Mouse (Mus musculus): Measurements from ENCODE around the gene Grin2a. TPM values are rescaled to one million over a fixed set of nuclear protein-coding genes. Genes with fewer than 3 reads are reported as not detected.
"Not testable (repeated sequence)": the region's sequence is repeated elsewhere in the genome, so short reads cannot be mapped to it uniquely, and the experiment has no call there.

Gene Grin2a
- polyA plus RNA-seq, 1 experiment = 4.2 TPM

- no peak overlapping the region for H3K27ac ChIP-seq (ENCODE audit: insufficient read depth, low read depth, low read length)
- WGBS = 66% methylated on average over 2 of the region's 2 CpGs
- H3K27me3 ChIP-seq (ENCODE audit: control insufficient read depth, insufficient read depth, low read length) = no peaks in the 10 kb centered on the region
- no peaks in the 10 kb centered on the region for H3K4me1 ChIP-seq (ENCODE audit: control insufficient read depth, insufficient read depth, insufficient read length, low read length)
- H3K4me3 ChIP-seq (ENCODE audit: low read depth, low read length) = no peak overlapping the region
- H3K36me3 ChIP-seq (ENCODE audit: control insufficient read depth, insufficient read depth, low read length) = no peaks in the 10 kb centered on the region
- no peak for TF ChIP-seq POLR2A (IDR thresholded peaks at IDR 0.05; ENCODE audit: low read depth, low read length)
- TF ChIP-seq CTCF (IDR thresholded peaks at IDR 0.05; ENCODE audit: extremely low read depth, insufficient read length, insufficient replicate concordance, low read depth, low read length) = no peak
Observed at GRCm38 (mm10) chr16:9617215-9617614, 378.1 kb downstream of the Grin2a start.

- Histone ChIP-seq H3K27me3 (ENCODE audit: control insufficient read depth, insufficient read depth, low read length) (no peaks in the 10 kb centered on the region), H3K36me3 (ENCODE audit: control insufficient read depth, insufficient read depth, low read length) (no peaks in the 10 kb centered on the region), H3K4me1 (ENCODE audit: control insufficient read depth, insufficient read depth, insufficient read length, low read length) (no peaks in the 10 kb centered on the region), H3K27ac (ENCODE audit: insufficient read depth, low read depth, low read length) (no peak overlapping the region), H3K4me3 (ENCODE audit: low read depth, low read length) (no peak overlapping the region)
- TF ChIP-seq CTCF (IDR thresholded peaks at IDR 0.05; ENCODE audit: extremely low read depth, insufficient read length, insufficient replicate concordance, low read depth, low read length) (no peak), POLR2A (IDR thresholded peaks at IDR 0.05; ENCODE audit: low read depth, low read length) (no peak)
- WGBS = 69% methylated on average over 4 of the region's 4 CpGs
Observed at GRCm38 (mm10) chr16:9616807-9617206, 378.6 kb downstream of the Grin2a start.

DNA sequence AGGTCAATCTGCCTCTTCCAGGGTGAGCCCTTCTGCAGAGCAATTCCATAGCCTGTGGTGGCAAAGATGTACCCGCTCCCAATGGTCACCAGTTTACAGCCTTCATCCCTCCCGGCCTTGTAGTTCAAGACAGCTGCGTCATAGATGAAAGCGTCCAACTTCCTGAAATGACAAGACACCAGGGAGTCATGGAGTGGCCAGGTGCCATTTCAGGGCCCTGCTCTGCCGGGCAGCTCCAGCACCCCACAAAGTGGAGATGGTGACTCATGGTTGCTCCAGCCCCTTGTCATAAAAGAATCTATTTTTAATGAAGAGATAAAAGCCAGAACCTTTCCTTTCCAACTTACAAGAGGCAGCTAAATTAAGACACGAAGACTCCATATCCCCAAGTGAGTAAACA, 382.8 kb downstream of the Grin2a start:
- not testable (repeated sequence) for H3K27me3 ChIP-seq (ENCODE audit: control insufficient read depth, insufficient read depth, low read length); H3K4me3 ChIP-seq (ENCODE audit: low read depth, low read length); H3K27ac ChIP-seq (ENCODE audit: insufficient read depth, low read depth, low read length); H3K36me3 ChIP-seq (ENCODE audit: control insufficient read depth, insufficient read depth, low read length); H3K4me1 ChIP-seq (ENCODE audit: control insufficient read depth, insufficient read depth, insufficient read length, low read length)
- WGBS = 74% methylated on average over 6 of the region's 6 CpGs

GRCm38 (mm10) chr16:9607432-9607831, 387.9 kb downstream of the Grin2a start:
- Histone ChIP-seq H3K4me3 (ENCODE audit: low read depth, low read length) (no peak overlapping the region), H3K4me1 (ENCODE audit: control insufficient read depth, insufficient read depth, insufficient read length, low read length) (no peaks in the 10 kb centered on the region), H3K36me3 (ENCODE audit: control insufficient read depth, insufficient read depth, low read length) (no peaks in the 10 kb centered on the region), H3K27me3 (ENCODE audit: control insufficient read depth, insufficient read depth, low read length) (no peaks in the 10 kb centered on the region), H3K27ac (ENCODE audit: insufficient read depth, low read depth, low read length) (no peak overlapping the region)
- WGBS = 61% methylated on average over 2 of the region's 2 CpGs
- no peak for TF ChIP-seq POLR2A (IDR thresholded peaks at IDR 0.05; ENCODE audit: low read depth, low read length)
- no peak for TF ChIP-seq CTCF (IDR thresholded peaks at IDR 0.05; ENCODE audit: extremely low read depth, insufficient read length, insufficient replicate concordance, low read depth, low read length)

GRCm38 (mm10) chr16:9603983-9604382, 391.4 kb downstream of the Grin2a start:
- Histone ChIP-seq H3K4me1 (ENCODE audit: control insufficient read depth, insufficient read depth, insufficient read length, low read length) (no peaks in the 10 kb centered on the region), H3K36me3 (ENCODE audit: control insufficient read depth, insufficient read depth, low read length) (no peaks in the 10 kb centered on the region), H3K4me3 (ENCODE audit: low read depth, low read length) (no peak overlapping the region), H3K27me3 (ENCODE audit: control insufficient read depth, insufficient read depth, low read length) (no peaks in the 10 kb centered on the region), H3K27ac (ENCODE audit: insufficient read depth, low read depth, low read length) (no peak overlapping the region)
- no peak for TF ChIP-seq CTCF (IDR thresholded peaks at IDR 0.05; ENCODE audit: extremely low read depth, insufficient read length, insufficient replicate concordance, low read depth, low read length)
- no peak for TF ChIP-seq POLR2A (IDR thresholded peaks at IDR 0.05; ENCODE audit: low read depth, low read length)
- WGBS = 81% methylated on average over 5 of the region's 5 CpGs

GRCm38 (mm10) chr16:9602579-9602978, 392.8 kb downstream of the Grin2a start:
- Histone ChIP-seq H3K27me3 (ENCODE audit: control insufficient read depth, insufficient read depth, low read length) (no peaks in the 10 kb centered on the region), H3K36me3 (ENCODE audit: control insufficient read depth, insufficient read depth, low read length) (no peaks in the 10 kb centered on the region), H3K27ac (ENCODE audit: insufficient read depth, low read depth, low read length) (no peak overlapping the region), H3K4me3 (ENCODE audit: low read depth, low read length) (no peak overlapping the region), H3K4me1 (ENCODE audit: control insufficient read depth, insufficient read depth, insufficient read length, low read length) (no peaks in the 10 kb centered on the region)
- 89% methylated on average over 2 of the region's 2 CpGs for WGBS
- TF ChIP-seq CTCF (IDR thresholded peaks at IDR 0.05; ENCODE audit: extremely low read depth, insufficient read length, insufficient replicate concordance, low read depth, low read length) (no peak), POLR2A (IDR thresholded peaks at IDR 0.05; ENCODE audit: low read depth, low read length) (no peak)

DNA sequence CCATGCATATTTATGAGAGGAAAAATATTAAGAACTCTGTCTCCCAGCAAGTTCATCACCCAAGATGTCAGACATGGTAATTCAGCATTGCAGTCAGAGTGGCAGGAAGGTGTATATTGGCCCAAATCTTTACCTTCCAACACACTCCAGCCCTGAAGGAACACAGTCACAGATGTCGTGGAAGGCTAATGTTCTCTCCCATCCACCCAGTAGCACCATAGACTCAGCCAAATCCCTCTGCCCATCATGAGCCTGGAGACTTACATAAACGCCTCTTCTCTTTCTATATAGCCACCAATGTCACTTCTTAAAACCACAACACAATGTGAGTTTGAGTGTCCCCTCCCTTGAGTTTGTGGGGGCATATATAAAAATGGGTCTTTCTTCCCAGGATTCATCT, 406.2 kb downstream of the Grin2a start:
- H3K4me1 ChIP-seq (ENCODE audit: control insufficient read depth, insufficient read depth, insufficient read length, low read length) = no peaks in the 10 kb centered on the region
- TF ChIP-seq POLR2A (IDR thresholded peaks at IDR 0.05; ENCODE audit: low read depth, low read length) (no peak), CTCF (IDR thresholded peaks at IDR 0.05; ENCODE audit: extremely low read depth, insufficient read length, insufficient replicate concordance, low read depth, low read length) (no peak)
- no peak overlapping the region for H3K4me3 ChIP-seq (ENCODE audit: low read depth, low read length)
- WGBS = 76% methylated on average over 2 of the region's 2 CpGs
- no peaks in the 10 kb centered on the region for H3K27me3 ChIP-seq (ENCODE audit: control insufficient read depth, insufficient read depth, low read length)
- H3K36me3 ChIP-seq (ENCODE audit: control insufficient read depth, insufficient read depth, low read length) = no peaks in the 10 kb centered on the region
- no peak overlapping the region for H3K27ac ChIP-seq (ENCODE audit: insufficient read depth, low read depth, low read length)

DNA sequence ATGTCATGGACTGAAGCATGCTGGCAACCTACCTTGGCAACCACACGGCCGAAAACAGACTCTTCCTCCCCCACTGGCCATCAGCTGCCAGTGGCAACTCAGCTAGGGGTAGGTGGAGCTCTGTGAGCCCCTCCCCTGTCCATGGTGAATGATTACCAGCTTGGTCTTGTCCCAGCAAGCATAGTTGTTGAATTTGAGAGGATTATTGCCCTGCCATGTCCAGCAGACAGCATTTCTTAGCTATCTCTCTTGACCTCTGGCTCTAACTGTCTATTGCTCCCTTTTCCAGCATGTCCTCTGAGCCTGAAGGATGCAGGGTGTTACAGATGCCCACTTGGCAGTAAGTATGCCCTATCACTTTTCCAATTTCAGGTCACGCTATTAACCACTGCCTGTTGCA, 406.9 kb downstream of the Grin2a start:
- 35% methylated on average over 3 of the region's 3 CpGs for WGBS
- TF ChIP-seq POLR2A (IDR thresholded peaks at IDR 0.05; ENCODE audit: low read depth, low read length) (no peak), CTCF (IDR thresholded peaks at IDR 0.05; ENCODE audit: extremely low read depth, insufficient read length, insufficient replicate concordance, low read depth, low read length) (no peak)
- Histone ChIP-seq H3K27ac (ENCODE audit: insufficient read depth, low read depth, low read length) (no peak overlapping the region), H3K4me3 (ENCODE audit: low read depth, low read length) (no peak overlapping the region), H3K36me3 (ENCODE audit: control insufficient read depth, insufficient read depth, low read length) (no peaks in the 10 kb centered on the region), H3K27me3 (ENCODE audit: control insufficient read depth, insufficient read depth, low read length) (no peaks in the 10 kb centered on the region), H3K4me1 (ENCODE audit: control insufficient read depth, insufficient read depth, insufficient read length, low read length) (no peaks in the 10 kb centered on the region)

All from small intestine, adult 2 months (tissue).